Mouse (Mus musculus) midbrain, embryonic 13.5 days (tissue): ENCODE measurements around the gene Gnas. TPM values are rescaled to one million over a fixed set of nuclear protein-coding genes. Genes with fewer than 3 reads are reported as not detected.
A peak's percentile ranks its signal among the peaks of the same experiment; 100 is the strongest.

Experiments used
- ATAC-seq: fragments of 200-750 bp; cut with Nextera tagmentation; 2 replicates; pipeline ENCODE4 v1.8.0; 2017; ENCODE audit warnings: mild to moderate bottlenecking, moderate TSS enrichment, moderate library complexity
- H3K27ac ChIP-seq: fragments of 300-500 bp; sonication (generic); 2 replicates; pipeline ENCODE4 v1.5.1; 2015; ENCODE audit warnings: inconsistent platforms, mild to moderate bottlenecking, moderate library complexity
- H3K27me3 ChIP-seq: fragments of 300-500 bp; sonication (generic); 2 replicates; pipeline ENCODE4 v1.6.1; 2015; ENCODE audit warnings: mild to moderate bottlenecking, inconsistent platforms
- H3K36me3 ChIP-seq: fragments of 300-500 bp; sonication (generic); 2 replicates; pipeline ENCODE4 v1.6.1; 2015; ENCODE audit warnings: mild to moderate bottlenecking, inconsistent platforms
- H3K4me1 ChIP-seq: fragments of 300-500 bp; sonication (generic); replicated peaks from 2 replicates; pipeline ENCODE4 v1.6.1; 2015; ENCODE audit warnings: inconsistent platforms
- H3K4me2 ChIP-seq: fragments of 300-500 bp; sonication (generic); replicated peaks from 2 replicates; pipeline ENCODE4 v1.6.1; 2015; ENCODE audit warnings: moderate library complexity, mild to moderate bottlenecking, inconsistent platforms
- H3K4me3 ChIP-seq: fragments of 300-500 bp; sonication (generic); replicated peaks from 2 replicates; pipeline ENCODE4 v1.5.1; 2015; ENCODE audit warnings: mild to moderate bottlenecking, inconsistent platforms
- H3K9ac ChIP-seq: fragments of 300-500 bp; sonication (generic); replicated peaks from 2 replicates; pipeline ENCODE4 v1.6.1; 2015; ENCODE audit warnings: mild to moderate bottlenecking, inconsistent platforms
- H3K9me3 ChIP-seq: fragments of 300-500 bp; sonication (generic); 2 replicates; pipeline ENCODE4 v1.6.1; 2016; ENCODE audit warnings: mild to moderate bottlenecking, inconsistent platforms
- WGBS: fragments of 180-500 bp; shearing (Covaris S2); methylation state at CpG from one replicate; pipeline ENCODE4 v1.1.7; 2015; 5-methylcytosine and 5-hydroxymethylcytosine counted together
- polyA plus RNA-seq: library from polyadenylated mRNA; unstranded; fragments of >200 nt; fragmentation: Nextera tagmentation; extraction: Ambion mirVana; gene quantifications from 2 replicates; pipeline ENCODE4 v1.2.1, GENCODE M21; 2015

Gene Gnas
- polyA plus RNA-seq, 1 experiment from 2014 or later, result 1,205 TPM

DNA sequence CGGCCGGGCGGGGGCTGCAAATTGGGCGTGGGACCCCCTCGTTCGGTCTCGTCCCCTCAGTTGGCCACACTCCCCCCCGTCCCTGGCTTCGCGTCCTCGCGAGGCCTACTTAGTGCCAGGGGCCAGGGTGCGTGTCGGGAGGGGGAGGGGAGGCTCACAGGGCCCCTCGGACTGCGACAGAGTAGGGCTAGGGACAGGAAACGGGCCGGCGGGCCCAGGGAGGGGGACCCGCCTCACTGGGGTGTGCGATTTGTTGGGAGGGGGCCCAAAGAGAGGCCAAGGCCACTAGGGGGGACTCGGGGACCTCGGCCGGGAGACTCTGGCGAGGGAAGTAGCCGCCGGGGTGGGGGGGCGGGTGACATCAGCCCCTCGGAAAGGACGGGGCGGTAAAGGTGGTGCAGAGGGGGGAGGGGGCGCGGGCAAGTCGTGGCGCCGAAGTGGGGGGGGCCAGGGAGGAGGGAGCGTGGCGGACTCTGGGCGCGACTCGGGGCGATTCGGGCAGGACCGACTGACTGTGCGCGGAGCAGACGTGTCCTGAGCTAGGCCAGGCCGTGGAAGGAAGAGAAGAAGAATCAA, 46.6 kb downstream of the Gnas start:
- H3K9me3 ChIP-seq, result no peaks in the 10 kb centered on the region
- peak overlapping the region; percentile 96 for H3K4me3 ChIP-seq
- H3K4me1 ChIP-seq, result peaks cover 64% of the 10 kb centered on the region
- peak overlapping the region; percentile 100 for H3K27ac ChIP-seq
- under 1% methylated on average over 28 of the region's 48 CpGs for WGBS
- peak; percentile 73 for ATAC-seq
- H3K9ac ChIP-seq, result peak overlapping the region; percentile 100
- peaks cover 2% of the 10 kb centered on the region; the same call in 1 of the 2 replicates for H3K27me3 ChIP-seq
- no peaks in the 10 kb centered on the region for H3K36me3 ChIP-seq
- peak overlapping the region; percentile 68 for H3K4me2 ChIP-seq

DNA sequence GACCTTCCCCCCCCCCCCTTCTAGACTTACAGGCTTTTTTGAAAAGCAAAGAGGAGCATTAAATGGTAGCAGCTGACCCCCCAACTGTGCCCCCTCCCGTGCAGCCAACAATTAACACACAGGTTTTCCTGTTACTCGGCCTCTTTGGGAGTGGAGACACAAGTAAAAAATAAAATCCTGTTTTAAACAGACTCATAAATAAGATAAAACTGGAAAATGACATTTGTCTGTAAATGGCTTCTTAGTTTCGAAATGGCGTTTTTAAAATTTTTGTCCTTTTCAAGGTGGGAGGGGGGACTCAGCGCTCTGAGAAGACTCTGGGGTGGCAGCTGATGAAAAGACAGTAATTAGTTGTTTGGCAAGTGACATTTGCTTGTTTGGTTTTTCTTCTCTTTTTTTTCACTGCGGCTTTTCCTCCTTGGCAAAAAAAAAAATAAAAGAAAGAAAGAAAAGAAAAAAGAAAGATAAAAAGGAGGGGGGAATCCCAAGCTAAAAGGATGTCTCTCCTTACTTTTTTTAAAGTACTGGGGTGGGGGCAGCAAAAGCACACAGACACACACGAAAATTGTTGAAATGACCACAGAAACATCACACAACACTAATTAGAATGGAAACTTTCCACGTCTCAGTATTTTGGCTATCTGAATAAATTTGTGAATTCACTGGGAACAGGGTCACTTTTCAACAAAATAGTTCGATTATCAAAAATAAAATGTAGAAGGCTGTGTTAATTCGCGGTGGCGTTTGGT, 47.3 kb downstream of the Gnas start:
- Histone ChIP-seq H3K27me3 (no peaks in the 10 kb centered on the region; the same call in 1 of the 2 replicates), H3K4me3 (peak overlapping the region; percentile 96), H3K4me2 (peak overlapping the region; percentile 68), H3K9me3 (no peaks in the 10 kb centered on the region), H3K4me1 (peaks cover 70% of the 10 kb centered on the region), H3K9ac (peak overlapping the region; percentile 100), H3K36me3 (no peaks in the 10 kb centered on the region), H3K27ac (peak overlapping the region; percentile 100)
- ATAC-seq, result no peak
- 12% methylated on average over 12 of the region's 12 CpGs for WGBS

DNA sequence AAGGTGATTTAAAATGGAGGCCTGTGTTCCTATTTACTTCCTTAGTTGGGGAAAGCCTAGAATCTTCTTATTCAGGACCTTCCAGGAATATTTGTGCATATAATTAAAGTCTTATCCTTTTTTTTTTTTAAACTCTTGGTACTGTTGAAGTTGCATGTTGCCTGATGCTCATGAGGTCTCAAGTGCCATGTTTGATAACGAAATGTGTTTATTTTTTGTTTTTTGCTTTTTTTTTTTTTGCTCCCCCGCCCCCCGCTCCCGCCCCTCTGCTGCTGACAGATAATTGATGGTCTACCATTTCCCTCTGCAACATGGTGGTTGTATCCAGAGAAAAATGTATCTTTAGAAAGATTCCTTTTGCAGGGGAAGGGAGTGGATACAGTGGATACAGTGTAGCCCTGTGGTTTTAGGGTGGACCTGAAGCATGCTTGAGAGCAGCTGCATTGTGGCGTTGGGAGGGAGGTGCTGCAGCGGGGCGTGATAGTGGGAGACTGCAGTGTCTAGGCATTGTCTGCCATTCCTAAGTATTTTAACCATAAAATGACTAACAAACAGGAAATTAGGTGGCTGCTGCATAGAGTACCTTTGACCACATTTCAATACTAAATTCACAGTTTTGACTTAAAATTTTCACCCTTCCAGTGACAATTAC, 49.2 kb downstream of the Gnas start:
- no peak overlapping the region; the same call in 1 of the 2 replicates for H3K9ac ChIP-seq
- H3K36me3 ChIP-seq, result no peaks in the 10 kb centered on the region
- peaks cover 74% of the 10 kb centered on the region for H3K4me1 ChIP-seq
- no peak for ATAC-seq
- H3K4me2 ChIP-seq, result peak overlapping the region; percentile 68
- H3K27ac ChIP-seq, result peak overlapping the region; percentile 53
- no peaks in the 10 kb centered on the region for H3K9me3 ChIP-seq
- WGBS, result 63% methylated on average over 7 of the region's 7 CpGs
- H3K27me3 ChIP-seq, result no peaks in the 10 kb centered on the region
- no peak overlapping the region for H3K4me3 ChIP-seq

DNA sequence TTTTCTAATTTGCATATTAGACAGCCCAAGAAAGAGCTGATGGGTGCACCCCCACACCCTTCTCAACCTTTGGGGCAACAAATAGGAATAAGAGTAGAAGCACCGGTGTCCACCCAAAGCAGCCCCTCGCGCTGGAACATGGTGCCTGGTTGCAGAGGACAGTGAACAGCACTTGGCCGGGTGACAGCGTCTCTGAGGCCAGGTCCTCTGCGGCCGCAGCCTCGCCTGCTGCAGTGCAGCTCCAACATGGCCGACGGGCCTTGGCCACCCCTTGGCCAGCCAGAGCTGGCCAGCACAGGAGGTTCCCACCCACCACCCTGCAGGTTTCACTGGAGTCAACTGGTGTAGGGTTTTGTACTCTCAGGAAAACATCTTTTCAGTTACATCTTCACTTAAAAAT, 50.3 kb downstream of the Gnas start:
- no peak overlapping the region for H3K27ac ChIP-seq
- ATAC-seq, result no peak
- no peak overlapping the region; the same call in 1 of the 2 replicates for H3K4me3 ChIP-seq
- H3K4me1 ChIP-seq, result peaks cover 70% of the 10 kb centered on the region
- WGBS, result 87% methylated on average over 10 of the region's 10 CpGs
- H3K27me3 ChIP-seq, result no peaks in the 10 kb centered on the region
- H3K36me3 ChIP-seq, result no peaks in the 10 kb centered on the region
- H3K9me3 ChIP-seq, result no peaks in the 10 kb centered on the region
- H3K4me2 ChIP-seq, result peak overlapping the region; percentile 19
- H3K9ac ChIP-seq, result peak overlapping the region; percentile 29; the same call in 1 of the 2 replicates

DNA sequence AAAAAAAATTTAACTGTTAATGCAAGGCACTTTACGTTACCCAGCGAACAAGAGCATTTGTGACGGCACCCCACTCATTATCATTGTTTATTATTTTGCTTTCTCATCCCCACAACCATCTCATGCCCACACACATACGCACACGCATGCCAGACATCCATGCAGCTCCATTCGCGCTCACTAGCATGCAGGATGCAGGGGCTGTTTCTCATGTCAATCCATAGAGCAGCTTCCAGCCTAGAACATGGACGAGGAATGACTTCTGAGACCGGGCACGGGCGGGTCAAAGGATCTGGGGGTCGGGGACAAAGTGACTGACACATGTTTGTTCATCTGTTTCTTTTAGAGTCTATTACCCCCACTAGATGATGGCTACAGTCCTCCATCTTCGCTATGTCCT, 53.2 kb downstream of the Gnas start:
- no peak for ATAC-seq
- H3K36me3 ChIP-seq, result peaks cover 10% of the 10 kb centered on the region
- H3K4me3 ChIP-seq, result no peak overlapping the region
- no peak overlapping the region for H3K4me2 ChIP-seq
- no peak overlapping the region for H3K27ac ChIP-seq
- no peak overlapping the region for H3K9ac ChIP-seq
- H3K9me3 ChIP-seq, result no peaks in the 10 kb centered on the region
- H3K4me1 ChIP-seq, result peaks cover 72% of the 10 kb centered on the region
- 89% methylated on average over 13 of the region's 13 CpGs for WGBS
- no peaks in the 10 kb centered on the region for H3K27me3 ChIP-seq

DNA sequence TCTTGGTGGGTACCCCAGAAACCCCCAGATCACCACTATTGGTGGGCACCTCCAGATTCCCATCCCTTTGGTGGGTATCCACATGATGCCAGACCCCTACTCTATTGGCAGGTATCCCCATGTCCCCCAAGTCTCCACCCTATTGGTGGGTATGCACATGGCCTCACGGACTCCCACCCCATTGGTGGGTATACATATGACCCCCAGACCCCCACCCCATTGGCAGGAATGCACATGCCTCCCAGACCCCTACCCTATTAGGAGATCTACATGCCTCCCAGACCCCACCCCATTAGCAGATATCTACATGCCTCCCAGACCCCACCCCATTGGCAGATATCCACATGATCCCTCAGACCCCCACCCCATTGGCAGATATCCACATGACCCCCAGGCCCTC, 55.6 kb downstream of the Gnas start:
- peak; percentile 25; the same call in 1 of the 2 replicates for ATAC-seq
- no peaks in the 10 kb centered on the region for H3K27me3 ChIP-seq
- H3K4me3 ChIP-seq, result no peak overlapping the region
- H3K27ac ChIP-seq, result no peak overlapping the region
- WGBS, result 95% methylated on average over 1 of the region's 1 CpGs
- no peak overlapping the region for H3K4me2 ChIP-seq
- no peak overlapping the region for H3K9ac ChIP-seq
- H3K9me3 ChIP-seq, result no peaks in the 10 kb centered on the region
- H3K4me1 ChIP-seq, result peaks cover 72% of the 10 kb centered on the region
- peaks cover 29% of the 10 kb centered on the region for H3K36me3 ChIP-seq

DNA sequence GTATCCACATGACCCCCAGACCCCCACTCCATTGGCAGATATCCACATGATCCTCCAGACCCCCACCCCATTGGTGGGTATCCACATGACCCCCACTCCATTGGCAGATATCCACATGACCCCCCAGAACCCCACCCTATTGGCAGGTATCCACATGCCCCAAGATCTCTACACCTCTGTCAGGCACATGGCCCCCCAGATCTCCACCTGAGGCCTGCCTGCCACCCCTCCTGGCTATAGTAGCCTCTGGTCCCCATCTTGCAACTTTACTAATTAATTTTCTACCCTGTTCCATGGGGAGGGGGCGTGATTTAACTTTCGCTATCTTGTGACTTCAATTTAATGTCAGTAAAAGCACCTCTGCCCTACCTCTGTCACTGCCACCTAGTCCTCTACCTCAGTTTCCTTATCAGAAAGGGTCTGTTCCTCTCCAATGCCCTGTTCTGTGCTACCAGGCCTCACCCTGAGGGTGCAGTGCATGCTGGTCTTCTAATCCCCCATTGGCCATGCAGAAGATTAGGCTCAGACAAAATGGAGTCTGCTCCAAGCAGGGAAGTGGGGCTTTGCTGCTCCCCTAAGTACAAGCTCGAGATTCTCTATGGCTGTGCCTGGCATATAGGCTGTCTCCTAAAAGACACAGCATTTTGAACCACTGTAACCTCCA, 56.2 kb downstream of the Gnas start:
- no peak overlapping the region for H3K4me2 ChIP-seq
- no peaks in the 10 kb centered on the region for H3K27me3 ChIP-seq
- no peak overlapping the region for H3K4me3 ChIP-seq
- peaks cover 67% of the 10 kb centered on the region for H3K4me1 ChIP-seq
- no peak overlapping the region for H3K27ac ChIP-seq
- H3K36me3 ChIP-seq, result peaks cover 35% of the 10 kb centered on the region
- no peak overlapping the region for H3K9ac ChIP-seq
- ATAC-seq, result no peak
- no peaks in the 10 kb centered on the region for H3K9me3 ChIP-seq
- WGBS, result 89% methylated on average over 3 of the region's 3 CpGs

DNA sequence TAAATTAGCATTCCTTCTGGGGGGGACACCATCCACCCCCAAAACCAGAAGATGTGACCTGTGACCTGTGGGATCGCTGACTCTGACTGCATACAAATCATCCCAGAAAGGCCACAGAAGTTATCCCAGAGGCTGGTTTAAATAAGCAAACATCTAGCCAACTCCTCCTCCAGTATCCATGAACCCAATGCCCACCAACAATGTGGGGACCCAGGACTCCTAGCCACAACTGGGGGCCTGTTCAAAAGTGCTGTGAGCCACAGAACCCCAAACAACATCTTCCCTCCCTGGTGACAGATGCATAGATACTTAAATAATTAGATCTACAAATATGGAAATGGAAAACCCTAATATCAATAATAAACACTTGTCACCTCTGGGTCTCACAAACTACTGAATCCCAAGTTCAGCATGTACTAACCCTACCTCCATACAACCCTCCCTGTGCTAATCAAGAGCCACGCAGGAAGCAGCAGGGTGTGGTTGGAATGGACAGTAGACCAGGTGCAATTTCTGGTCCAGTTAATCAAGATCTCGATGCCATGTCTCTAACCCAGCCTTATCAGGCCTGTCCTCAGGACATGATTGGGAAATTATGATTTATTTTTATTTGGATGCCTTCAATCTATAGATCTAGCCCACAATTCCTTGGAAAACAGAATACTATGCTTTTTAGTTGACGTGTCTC, 56.9 kb downstream of the Gnas start:
- no peak overlapping the region for H3K4me3 ChIP-seq
- H3K36me3 ChIP-seq, result peaks cover 42% of the 10 kb centered on the region
- no peak overlapping the region for H3K27ac ChIP-seq
- WGBS, result 86% methylated on average over 4 of the region's 4 CpGs
- no peak for ATAC-seq
- peaks cover 60% of the 10 kb centered on the region for H3K4me1 ChIP-seq
- no peak overlapping the region for H3K4me2 ChIP-seq
- no peaks in the 10 kb centered on the region for H3K27me3 ChIP-seq
- no peaks in the 10 kb centered on the region for H3K9me3 ChIP-seq
- H3K9ac ChIP-seq, result no peak overlapping the region

DNA sequence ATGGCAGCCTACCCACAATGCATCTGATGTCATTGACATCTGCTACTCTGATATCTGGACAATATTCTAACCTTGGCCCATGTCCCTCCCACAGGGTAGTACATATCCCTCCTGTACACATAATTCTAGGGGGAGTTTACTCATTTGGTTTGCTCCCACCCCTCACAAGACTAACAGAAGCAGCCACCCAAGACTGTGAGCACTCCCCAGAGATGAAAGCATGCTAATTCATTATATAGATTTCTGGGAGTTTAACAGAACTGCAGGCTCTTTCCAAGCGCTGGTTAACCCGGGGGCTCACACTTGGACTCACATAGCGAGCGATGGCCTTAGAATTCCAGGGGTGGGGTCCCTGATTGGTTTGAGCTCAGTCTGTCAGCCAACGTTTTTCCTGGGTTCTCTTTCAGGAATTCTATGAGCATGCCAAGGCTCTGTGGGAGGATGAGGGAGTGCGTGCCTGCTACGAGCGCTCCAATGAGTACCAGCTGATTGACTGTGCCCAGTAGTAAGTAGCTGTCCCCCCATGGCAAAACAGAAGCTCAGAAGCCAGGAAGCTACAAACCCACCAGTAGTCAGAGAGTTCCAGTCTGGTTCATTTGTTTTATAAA, 58.8 kb downstream of the Gnas start:
- ATAC-seq, result no peak
- Histone ChIP-seq H3K9me3 (no peaks in the 10 kb centered on the region), H3K4me2 (no peak overlapping the region), H3K9ac (no peak overlapping the region), H3K36me3 (peaks cover 57% of the 10 kb centered on the region), H3K4me3 (no peak overlapping the region), H3K27ac (peak overlapping the region; percentile 57), H3K4me1 (peaks cover 44% of the 10 kb centered on the region), H3K27me3 (no peaks in the 10 kb centered on the region)
- WGBS, result 74% methylated on average over 8 of the region's 8 CpGs

DNA sequence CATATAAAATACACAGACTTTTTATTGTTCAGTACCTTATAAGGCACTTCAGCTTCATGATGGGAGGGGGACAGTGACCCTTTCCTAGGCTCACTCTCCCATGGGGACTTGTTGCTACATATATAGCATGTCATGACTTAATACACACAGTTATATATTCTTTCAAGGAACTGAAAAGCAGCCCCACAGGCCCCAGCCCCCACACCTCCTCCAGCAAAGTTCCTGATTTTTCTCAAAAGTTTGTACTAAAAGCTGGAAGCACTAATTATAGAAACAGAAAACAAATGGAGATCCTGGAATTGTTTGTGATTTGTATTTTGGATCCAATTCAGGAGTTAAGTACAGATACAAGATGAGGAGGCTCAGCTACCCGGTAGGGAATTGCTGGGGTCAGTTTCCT, 59.4 kb downstream of the Gnas start:
- H3K9me3 ChIP-seq, result no peaks in the 10 kb centered on the region
- no peak overlapping the region for H3K9ac ChIP-seq
- no peak overlapping the region for H3K4me3 ChIP-seq
- ATAC-seq, result no peak
- peak overlapping the region; percentile 32; the same call in 1 of the 2 replicates for H3K27ac ChIP-seq
- peaks cover 57% of the 10 kb centered on the region for H3K36me3 ChIP-seq
- WGBS, result 70% methylated on average over 1 of the region's 1 CpGs
- H3K27me3 ChIP-seq, result no peaks in the 10 kb centered on the region
- H3K4me1 ChIP-seq, result peaks cover 43% of the 10 kb centered on the region
- peak overlapping the region; percentile 19; the same call in 1 of the 2 replicates for H3K4me2 ChIP-seq

DNA sequence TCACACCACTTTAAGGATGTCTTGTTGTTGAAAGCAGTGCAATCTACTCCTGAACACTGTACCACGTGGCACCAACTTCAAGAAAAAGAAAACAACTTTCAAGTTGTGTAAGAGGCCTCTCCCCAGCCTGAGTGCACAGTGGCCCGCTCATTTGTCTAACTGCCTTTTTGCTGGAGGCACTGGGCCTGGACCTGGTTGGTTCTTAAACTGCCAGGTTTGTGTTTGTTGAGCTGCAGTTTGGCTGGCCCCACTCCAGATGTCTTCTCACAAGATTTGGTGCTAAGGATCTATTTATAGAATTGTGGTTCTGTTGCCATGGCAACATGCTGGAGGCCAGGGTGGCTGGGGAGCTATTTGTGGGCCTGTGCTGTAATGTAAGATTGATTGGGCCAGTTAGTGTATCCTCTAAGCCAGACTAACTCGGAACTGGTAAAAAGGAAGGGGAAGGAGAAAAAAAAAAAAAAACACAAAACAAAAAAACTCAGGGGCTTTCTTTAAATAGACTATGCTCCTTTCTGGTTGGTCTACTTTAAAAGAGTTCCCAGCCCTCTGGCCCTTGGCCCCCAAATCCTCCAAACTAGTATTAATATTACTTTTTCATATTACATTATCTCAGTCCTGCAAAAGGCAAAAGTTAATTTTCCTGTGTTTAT, 60.0 kb downstream of the Gnas start:
- peak overlapping the region; percentile 19 for H3K4me2 ChIP-seq
- no peak overlapping the region for H3K9ac ChIP-seq
- H3K4me3 ChIP-seq, result no peak overlapping the region
- H3K36me3 ChIP-seq, result peaks cover 57% of the 10 kb centered on the region
- peak overlapping the region; percentile 32; the same call in 1 of the 2 replicates for H3K27ac ChIP-seq
- H3K9me3 ChIP-seq, result no peaks in the 10 kb centered on the region
- WGBS, result 70% methylated on average over 3 of the region's 3 CpGs
- H3K4me1 ChIP-seq, result peaks cover 38% of the 10 kb centered on the region
- peak; percentile 54 for ATAC-seq
- H3K27me3 ChIP-seq, result no peaks in the 10 kb centered on the region
